Mouse (Mus musculus): ENCODE measurements around the gene Arhgdib.

The Arhgdib gene

GRCm38 (mm10) chr6:136941051-136942021 lies at the start of gene Arhgdib:
TSS of gene Arhgdib (minus strand) at chr6:136941899.
- peak in 1 of 2 experiments; percentile 59 for DNase-seq (ENCODE audit: inconsistent age in 2 of 2, low spot score in 1 of 2)

- no peak for DNase-seq (ENCODE audit: inconsistent age in 2 of 2, low spot score in 1 of 2)
These were observed 48.9 kb upstream of the Arhgdib start for GRCm38 (mm10) chr6:136990557-136990956.

- DNase-seq (ENCODE audit: inconsistent age in 2 of 2, low spot score in 1 of 2) = no peak
These were observed 48.3 kb upstream of the Arhgdib start for GRCm38 (mm10) chr6:136989824-136990497.

- no peak for DNase-seq (ENCODE audit: inconsistent age in 2 of 2, low spot score in 1 of 2)
These were observed 46.9 kb upstream of the Arhgdib start for GRCm38 (mm10) chr6:136988536-136989060.

GRCm38 (mm10) chr6:136986718-136987117 lies 45.0 kb upstream of the Arhgdib start:
- no peak for DNase-seq (ENCODE audit: inconsistent age in 2 of 2, low spot score in 1 of 2)

- DNase-seq (ENCODE audit: inconsistent age in 2 of 2, low spot score in 1 of 2) = no peak
These were observed 44.3 kb upstream of the Arhgdib start for GRCm38 (mm10) chr6:136986019-136986418.

GRCm38 (mm10) chr6:136983201-136983600 lies 41.5 kb upstream of the Arhgdib start:
- no peak for DNase-seq (ENCODE audit: inconsistent age in 2 of 2, low spot score in 1 of 2)

- no peak for DNase-seq (ENCODE audit: inconsistent age in 2 of 2, low spot score in 1 of 2)
These were observed 40.9 kb upstream of the Arhgdib start for GRCm38 (mm10) chr6:136982581-136982980.

- DNase-seq (ENCODE audit: inconsistent age in 2 of 2, low spot score in 1 of 2) = peak in 1 of 2 experiments; percentile 72
These were observed 38.6 kb upstream of the Arhgdib start for GRCm38 (mm10) chr6:136980331-136980746.

- DNase-seq (ENCODE audit: inconsistent age in 2 of 2, low spot score in 1 of 2) = no peak
These were observed 37.8 kb upstream of the Arhgdib start for GRCm38 (mm10) chr6:136979274-136980082.

GRCm38 (mm10) chr6:136968877-136969276 lies 27.2 kb upstream of the Arhgdib start:
- peak in 1 of 2 experiments; percentile 55 for DNase-seq (ENCODE audit: inconsistent age in 2 of 2, low spot score in 1 of 2)

- DNase-seq (ENCODE audit: inconsistent age in 2 of 2, low spot score in 1 of 2) = no peak
These were observed 25.8 kb upstream of the Arhgdib start for GRCm38 (mm10) chr6:136967466-136967865.

GRCm38 (mm10) chr6:136965912-136966311 lies 24.2 kb upstream of the Arhgdib start:
- peak; percentile 39 to 56 for DNase-seq (ENCODE audit: inconsistent age in 2 of 2, low spot score in 1 of 2)

- no peak for DNase-seq (ENCODE audit: inconsistent age in 2 of 2, low spot score in 1 of 2)
These were observed 23.2 kb upstream of the Arhgdib start for GRCm38 (mm10) chr6:136964609-136965510.

- DNase-seq (ENCODE audit: inconsistent age in 2 of 2, low spot score in 1 of 2) = no peak
These were observed 21.3 kb upstream of the Arhgdib start for GRCm38 (mm10) chr6:136962957-136963356.

- DNase-seq (ENCODE audit: inconsistent age in 2 of 2, low spot score in 1 of 2) = no peak
These were observed 17.4 kb upstream of the Arhgdib start for GRCm38 (mm10) chr6:136959131-136959530.

- no peak for DNase-seq (ENCODE audit: inconsistent age in 2 of 2, low spot score in 1 of 2)
These were observed 15.4 kb upstream of the Arhgdib start for GRCm38 (mm10) chr6:136957062-136957461.

GRCm38 (mm10) chr6:136955240-136955639 lies 13.5 kb upstream of the Arhgdib start:
- DNase-seq (ENCODE audit: inconsistent age in 2 of 2, low spot score in 1 of 2) = no peak

- DNase-seq (ENCODE audit: inconsistent age in 2 of 2, low spot score in 1 of 2) = peak in 1 of 2 experiments; percentile 43
These were observed 13.0 kb upstream of the Arhgdib start for GRCm38 (mm10) chr6:136954715-136955114.

- DNase-seq (ENCODE audit: inconsistent age in 2 of 2, low spot score in 1 of 2) = no peak
These were observed 12.5 kb upstream of the Arhgdib start for GRCm38 (mm10) chr6:136954192-136954591.
